Mouse (Mus musculus): ENCODE measurements around the gene Pfkp. TPM values are rescaled to one million over a fixed set of nuclear protein-coding genes. Genes with fewer than 3 reads are reported as not detected.

Gene Pfkp
- total and polyA plus RNA-seq, 3 experiments: 53.3 to 175 TPM; not detected in 1

- Histone ChIP-seq H3K36me3 (ENCODE audit: control insufficient read depth in 1 of 2, insufficient read depth in 2 of 2, low read length in 2 of 2) (peaks cover 5 to 63% of the 10 kb centered on the region in 2 experiments), H3K27me3 (ENCODE audit: control insufficient read depth in 1 of 2, insufficient read depth in 2 of 2, low read length in 2 of 2) (no peaks in the 10 kb centered on the region), H3K4me3 (ENCODE audit: control insufficient read depth in 1 of 2, insufficient read depth in 1 of 2, low read depth in 2 of 2, low read length in 2 of 2) (no peak overlapping the region), H3K27ac (ENCODE audit: control insufficient read depth, low read depth, low read length) (peak overlapping the region; percentile 95), H3K79me2 (ENCODE audit: control insufficient read depth, insufficient read depth, low read length, poor library complexity) (peaks cover 9% of the 10 kb centered on the region), H3K9me3 (replicated peaks; ENCODE audit: insufficient read depth, low read length) (no peaks in the 10 kb centered on the region), H3K4me1 (ENCODE audit: control insufficient read depth in 1 of 2, insufficient read depth in 2 of 2, low read length in 2 of 2) (peaks cover 37 to 59% of the 10 kb centered on the region in 2 experiments), H3K9ac (ENCODE audit: control insufficient read depth, low read depth, low read length, poor library complexity, severe bottlenecking) (peak overlapping the region; percentile 7; the same call in 1 of the 2 replicates)
- DNase-seq (ENCODE audit: low read depth, low spot score): peak; percentile 79
- no peak for TF ChIP-seq SMC3 (IDR thresholded peaks at IDR 0.05; ENCODE audit: low read depth, low read length)
- TF ChIP-seq GABPA (IDR thresholded peaks at IDR 0.05; ENCODE audit: low read depth, low read length): no peak
- TF ChIP-seq TBP (IDR thresholded peaks at IDR 0.05; ENCODE audit: low read depth, low read length): no peak
- TF ChIP-seq GATA1 (IDR thresholded peaks at IDR 0.05; ENCODE audit: low read depth, low read length): peak; percentile 45; the same call in 1 of the 2 replicates
- peak; percentile 44; the same call in 1 of the 2 replicates for TF ChIP-seq MYB (IDR thresholded peaks at IDR 0.05; ENCODE audit: low read depth, low read length)
- TF ChIP-seq CHD2 (IDR thresholded peaks at IDR 0.05; ENCODE audit: low read length): no peak; the same call in 1 of the 2 replicates
- no peak for TF ChIP-seq ZNF384 (IDR thresholded peaks at IDR 0.05; ENCODE audit: low read depth, low read length)
- no peak for TF ChIP-seq E2F4 (IDR thresholded peaks at IDR 0.05; ENCODE audit: borderline replicate concordance, low read depth, low read length)
- TF ChIP-seq ZMIZ1 (IDR thresholded peaks at IDR 0.05; ENCODE audit: low read depth, low read length): no peak
- TF ChIP-seq MEF2A (IDR thresholded peaks at IDR 0.05; ENCODE audit: extremely low read depth, insufficient replicate concordance, low read depth, low read length, poor library complexity, severe bottlenecking): no peak
- TF ChIP-seq POLR2AphosphoS5 (IDR thresholded peaks at IDR 0.05; ENCODE audit: borderline replicate concordance, low read depth, low read length): no peak
- no peak for TF ChIP-seq USF2 (IDR thresholded peaks at IDR 0.05; ENCODE audit: borderline replicate concordance in 1 of 2, insufficient read depth in 1 of 2, low read depth in 1 of 2, low read length in 2 of 2)
- 0 out of 2 replicates have a peak, but pooled peaks have one; percentile 60 for TF ChIP-seq MAZ (IDR thresholded peaks at IDR 0.05; ENCODE audit: low read depth, low read length)
- peak; percentile 56 for TF ChIP-seq ELF1 (IDR thresholded peaks at IDR 0.05; ENCODE audit: low read depth, low read length)
- TF ChIP-seq EP300 (IDR thresholded peaks at IDR 0.05; ENCODE audit: low read depth in 1 of 2, low read length in 2 of 2): peak; percentile 79 to 80
- no peak for TF ChIP-seq POLR2AphosphoS2 (IDR thresholded peaks at IDR 0.05; ENCODE audit: low read length)
- peak; percentile 74 for TF ChIP-seq TCF12 (IDR thresholded peaks at IDR 0.05; ENCODE audit: low read depth, low read length)
- TF ChIP-seq MYC (IDR thresholded peaks at IDR 0.05; ENCODE audit: low read depth, low read length): 0 out of 2 replicates have a peak, but pooled peaks have one; percentile 26
- no peak for TF ChIP-seq NRF1 (IDR thresholded peaks at IDR 0.05; ENCODE audit: insufficient read depth, low read depth, low read length, poor library complexity, severe bottlenecking)
- TF ChIP-seq BHLHE40 (IDR thresholded peaks at IDR 0.05; ENCODE audit: borderline replicate concordance, low read depth, low read length): 0 out of 2 replicates have a peak, but pooled peaks have one; percentile 30
- no peak for TF ChIP-seq RAD21 (IDR thresholded peaks at IDR 0.05; ENCODE audit: low read depth, low read length)
- TF ChIP-seq TAL1 (IDR thresholded peaks at IDR 0.05; ENCODE audit: low read length): peak; percentile 86
- peak; percentile 22; the same call in 1 of the 2 replicates for TF ChIP-seq SIN3A (IDR thresholded peaks at IDR 0.05; ENCODE audit: low read length)
- TF ChIP-seq RCOR1 (IDR thresholded peaks at IDR 0.05; ENCODE audit: low read depth, low read length): peak; percentile 16; the same call in 1 of the 2 replicates
- TF ChIP-seq ETS1 (IDR thresholded peaks at IDR 0.05; ENCODE audit: low read depth, low read length): peak; percentile 71; the same call in 1 of the 2 replicates
- TF ChIP-seq USF1 (IDR thresholded peaks at IDR 0.05; ENCODE audit: low read depth, low read length): no peak
- TF ChIP-seq MXI1 (IDR thresholded peaks at IDR 0.05; ENCODE audit: low read depth, low read length): no peak
- no peak for TF ChIP-seq MAX (IDR thresholded peaks at IDR 0.05; ENCODE audit: low read length)
- peak; percentile 69; the same call in 1 of the 2 replicates for TF ChIP-seq MAFK (IDR thresholded peaks at IDR 0.05; ENCODE audit: borderline replicate concordance, low read depth, low read length)
- TF ChIP-seq HCFC1 (IDR thresholded peaks at IDR 0.05; ENCODE audit: low read depth, low read length): no peak
- TF ChIP-seq CTCF (IDR thresholded peaks at IDR 0.05 in 2 of 3, conservative IDR thresholded peaks at IDR 0.05 in 1 of 3; ENCODE audit: control insufficient read depth in 1 of 3, insufficient read depth in 1 of 3, low read depth in 2 of 3, low read length in 3 of 3, poor library complexity in 1 of 3, severe bottlenecking in 1 of 3): no peak
Observed at GRCm38 (mm10) chr13:6637534-6638124, 10.9 kb downstream of the Pfkp start.
